Mouse (Mus musculus) cerebellum, postnatal 4 days (tissue): ENCODE results near the gene Cdk20.

Source experiments
- DNase-seq, 2 experiments: peaks; one replicate each; pipeline ENCODE4 v3.0.0; 2022; ENCODE audit warnings: low spot score in 2 of 2, mixed read lengths in 1 of 2

Gene Cdk20

GRCm38 (mm10) chr13:64432017-64432995 is at the start of gene Cdk20:
Gene Cdk20, plus strand, starts transcription at chr13:64432314.
- DNase-seq: peak; percentile 55 to 79

- no peak for DNase-seq
These were observed 47.2 kb upstream of the Cdk20 start for GRCm38 (mm10) chr13:64384937-64385336.

GRCm38 (mm10) chr13:64386048-64386447 is 46.1 kb upstream of the Cdk20 start:
- DNase-seq: no peak

- no peak for DNase-seq
These were observed 43.7 kb upstream of the Cdk20 start for GRCm38 (mm10) chr13:64388415-64388814.

GRCm38 (mm10) chr13:64396979-64397378 is 35.1 kb upstream of the Cdk20 start:
- no peak for DNase-seq

- no peak for DNase-seq
These were observed 34.0 kb upstream of the Cdk20 start for GRCm38 (mm10) chr13:64398065-64398464.

GRCm38 (mm10) chr13:64399906-64400305 is 32.2 kb upstream of the Cdk20 start:
- DNase-seq: no peak

- DNase-seq: no peak
These were observed 31.2 kb upstream of the Cdk20 start for GRCm38 (mm10) chr13:64400801-64401361.

- no peak for DNase-seq
These were observed 30.1 kb upstream of the Cdk20 start for GRCm38 (mm10) chr13:64402006-64402405.

- DNase-seq: no peak
These were observed 29.6 kb upstream of the Cdk20 start for GRCm38 (mm10) chr13:64402504-64402949.

GRCm38 (mm10) chr13:64402951-64403460 is 29.1 kb upstream of the Cdk20 start:
- DNase-seq: no peak

- no peak for DNase-seq
These were observed 28.6 kb upstream of the Cdk20 start for GRCm38 (mm10) chr13:64403519-64403918.

GRCm38 (mm10) chr13:64405550-64405949 is 26.6 kb upstream of the Cdk20 start:
- peak in 1 of 2 experiments; percentile 14 for DNase-seq

GRCm38 (mm10) chr13:64407992-64408391 is 24.1 kb upstream of the Cdk20 start:
- DNase-seq: no peak

GRCm38 (mm10) chr13:64410604-64411003 is 21.5 kb upstream of the Cdk20 start:
- no peak for DNase-seq

GRCm38 (mm10) chr13:64411282-64411681 is 20.8 kb upstream of the Cdk20 start:
- DNase-seq: no peak

- no peak for DNase-seq
These were observed 19.3 kb upstream of the Cdk20 start for GRCm38 (mm10) chr13:64412752-64413257.

GRCm38 (mm10) chr13:64415659-64416058 is 16.5 kb upstream of the Cdk20 start:
- DNase-seq: no peak

GRCm38 (mm10) chr13:64416955-64417601 is 15.0 kb upstream of the Cdk20 start:
- DNase-seq: no peak

- no peak for DNase-seq
These were observed 11.3 kb upstream of the Cdk20 start for GRCm38 (mm10) chr13:64420847-64421246.

- DNase-seq: no peak
These were observed 10.7 kb upstream of the Cdk20 start for GRCm38 (mm10) chr13:64421386-64421785.
